Mouse (Mus musculus) intestine, embryonic 14.5 days (tissue): ENCODE results near the gene Tigit. TPM values are rescaled to one million over a fixed set of nuclear protein-coding genes. Genes with fewer than 3 reads are reported as not detected.
A peak's percentile ranks its signal among the peaks of the same experiment; 100 is the strongest.

Experiments used
- ATAC-seq: fragments of 200-750 bp; cut with Nextera tagmentation; replicated peaks from 2 replicates; pipeline ENCODE4 v1.8.0; 2017; ENCODE audit warnings: low read depth, moderate number of reproducible peaks, moderate TSS enrichment, moderate library complexity; ENCODE audit not compliant: low FRiP score, low TSS enrichment
- DNase-seq: peaks from one replicate; pipeline ENCODE4 v3.0.0-alpha.2; 2018; ENCODE audit warnings: low spot score
- H3K27ac ChIP-seq: fragments of 300-500 bp; sonication (generic); 2 replicates; pipeline ENCODE4 v1.5.1; 2014; ENCODE audit warnings: low read depth, mild to moderate bottlenecking, control low read depth
- H3K27me3 ChIP-seq: fragments of 300-500 bp; sonication (generic); replicated peaks from 2 replicates; pipeline ENCODE4 v1.6.1; 2014; ENCODE audit warnings: low read length, control low read depth; ENCODE audit not compliant: control insufficient read depth, insufficient read depth
- H3K36me3 ChIP-seq: fragments of 300-500 bp; sonication (generic); 2 replicates; pipeline ENCODE4 v1.6.1; 2014; ENCODE audit warnings: low read length, control low read depth; ENCODE audit not compliant: control insufficient read depth, insufficient read depth
- H3K4me1 ChIP-seq: fragments of 300-500 bp; sonication (generic); replicated peaks from 2 replicates; pipeline ENCODE4 v1.6.1; 2014; ENCODE audit warnings: low read length, control low read depth, mixed read lengths; ENCODE audit not compliant: control insufficient read depth, insufficient read depth
- H3K4me2 ChIP-seq: fragments of 300-500 bp; sonication (generic); 2 replicates; pipeline ENCODE4 v1.6.1; 2014; ENCODE audit warnings: low read length
- H3K4me3 ChIP-seq: fragments of 300-500 bp; sonication (generic); 2 replicates; pipeline ENCODE4 v1.5.1; 2014; ENCODE audit warnings: low read depth, low read length, control low read depth, mixed read lengths
- H3K9ac ChIP-seq: fragments of 300-500 bp; sonication (generic); 2 replicates; pipeline ENCODE4 v1.6.1; 2014; ENCODE audit warnings: mild to moderate bottlenecking, low read length
- H3K9me3 ChIP-seq: fragments of 300-500 bp; sonication (generic); 2 replicates; pipeline ENCODE4 v1.6.1; 2016; ENCODE audit warnings: low read length, control low read depth; ENCODE audit not compliant: control insufficient read depth
- WGBS: fragments of 180-500 bp; shearing (Covaris S2); extraction: QIAGEN DNeasy Blood & Tissue Kit; methylation state at CpG from one replicate; pipeline ENCODE4 v1.1.7; 2014; 5-methylcytosine and 5-hydroxymethylcytosine counted together
- polyA plus RNA-seq: library from polyadenylated mRNA; unstranded; fragments of >200 nt; fragmentation: Nextera tagmentation; extraction: Ambion mirVana; gene quantifications from 2 replicates; pipeline ENCODE4 v1.2.1, GENCODE M21; 2014

The Tigit gene
- polyA plus RNA-seq, 1 experiment from 2014 or later = not detected

DNA sequence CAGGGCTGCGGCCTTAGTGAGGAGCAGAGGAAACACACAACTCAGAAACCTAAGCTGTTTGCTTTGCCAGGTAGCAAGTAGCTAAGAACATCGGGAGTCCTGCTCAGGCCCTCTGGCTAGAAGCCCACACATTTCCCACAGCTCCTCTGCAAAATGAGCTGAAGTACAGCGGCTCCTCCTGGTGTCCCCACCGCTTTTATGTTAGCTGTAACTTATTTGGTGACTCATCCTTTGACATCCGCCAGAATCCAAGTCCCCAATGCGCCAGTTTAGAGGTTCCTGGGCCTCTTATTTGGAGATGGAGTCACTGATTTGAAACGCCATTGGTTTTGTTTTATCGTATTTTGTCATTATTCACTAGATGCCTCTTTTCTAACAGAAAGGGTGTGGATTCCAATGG lies 36.6 kb upstream of the Tigit start:
- H3K4me1 ChIP-seq = no peaks in the 10 kb centered on the region
- H3K9me3 ChIP-seq = no peaks in the 10 kb centered on the region
- no peak for DNase-seq
- H3K4me3 ChIP-seq = no peak overlapping the region
- 84% methylated on average over 8 of the region's 8 CpGs for WGBS
- no peaks in the 10 kb centered on the region for H3K36me3 ChIP-seq
- ATAC-seq = no peak
- H3K27ac ChIP-seq = no peak overlapping the region
- no peaks in the 10 kb centered on the region for H3K27me3 ChIP-seq
- no peak overlapping the region for H3K9ac ChIP-seq
- no peak overlapping the region for H3K4me2 ChIP-seq

DNA sequence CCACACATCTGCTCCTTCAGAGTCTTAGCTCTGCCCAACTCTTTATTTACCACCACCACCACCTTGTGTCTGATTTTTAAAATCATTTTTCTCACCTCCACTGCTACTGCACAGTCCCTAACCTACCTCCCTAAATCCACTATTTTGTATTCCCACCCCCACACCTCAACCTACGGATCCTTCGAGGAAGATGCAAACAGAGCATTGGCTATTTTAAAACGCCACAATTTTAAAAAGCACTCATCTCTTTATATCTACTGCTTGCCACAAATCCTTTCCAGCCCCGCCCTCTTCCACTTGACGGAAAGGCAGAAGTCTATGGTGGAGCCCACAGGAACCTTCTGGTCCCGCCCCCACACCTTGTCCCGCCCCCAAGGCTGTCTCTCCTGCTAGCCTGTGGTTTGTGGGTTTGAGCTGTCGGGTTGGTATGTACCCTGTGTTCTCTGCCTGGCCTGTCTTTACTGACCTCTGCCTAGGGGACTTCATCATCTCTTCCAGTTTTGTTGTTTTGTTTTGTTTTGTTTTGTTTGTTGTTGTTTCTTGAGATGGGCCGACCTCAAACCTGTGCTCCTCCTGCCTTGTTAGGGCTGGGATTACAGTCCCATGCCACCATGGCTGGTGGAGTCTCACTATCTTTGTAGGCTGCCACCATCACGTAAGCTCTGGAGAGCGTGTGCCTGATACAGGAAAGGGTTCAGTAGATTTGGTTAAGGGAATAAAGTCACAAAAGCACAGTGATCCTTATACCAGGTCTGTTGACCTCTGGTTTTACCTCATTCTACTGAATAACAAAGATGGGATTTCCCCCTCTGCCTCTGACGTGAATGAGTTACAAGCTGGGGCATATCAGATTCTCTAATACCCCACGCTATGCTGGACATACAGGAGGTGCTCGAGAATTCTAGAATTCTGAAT lies 35.0 kb upstream of the Tigit start:
- no peak for DNase-seq
- Histone ChIP-seq H3K27me3 (no peaks in the 10 kb centered on the region), H3K9ac (no peak overlapping the region), H3K9me3 (no peaks in the 10 kb centered on the region), H3K36me3 (no peaks in the 10 kb centered on the region), H3K4me3 (no peak overlapping the region), H3K27ac (no peak overlapping the region), H3K4me2 (no peak overlapping the region), H3K4me1 (no peaks in the 10 kb centered on the region)
- no peak for ATAC-seq
- 73% methylated on average over 14 of the region's 14 CpGs for WGBS

DNA sequence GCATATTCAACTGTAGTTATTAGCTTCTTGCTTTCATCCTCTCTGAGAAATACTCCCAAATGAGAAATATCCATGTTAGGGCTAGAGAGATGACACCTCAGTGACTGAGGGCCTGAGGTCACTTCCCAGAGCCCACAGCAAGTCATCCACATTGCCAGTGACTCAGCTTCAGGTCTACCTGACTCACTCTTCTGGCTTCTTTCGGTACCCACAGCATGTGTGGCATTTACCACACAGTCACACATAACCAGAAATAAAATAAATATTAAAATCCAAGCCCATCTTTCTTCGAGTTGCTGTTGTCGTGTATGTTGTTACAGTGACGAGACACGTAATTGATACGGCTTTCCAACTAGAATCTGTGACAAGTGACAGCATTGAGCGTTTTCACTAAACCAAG lies 33.8 kb upstream of the Tigit start:
- WGBS = 94% methylated on average over 7 of the region's 7 CpGs
- no peaks in the 10 kb centered on the region for H3K9me3 ChIP-seq
- H3K27ac ChIP-seq = no peak overlapping the region
- no peak overlapping the region for H3K4me3 ChIP-seq
- no peaks in the 10 kb centered on the region for H3K36me3 ChIP-seq
- H3K4me1 ChIP-seq = no peaks in the 10 kb centered on the region
- H3K4me2 ChIP-seq = no peak overlapping the region
- no peak for ATAC-seq
- H3K9ac ChIP-seq = no peak overlapping the region
- DNase-seq = no peak
- H3K27me3 ChIP-seq = no peaks in the 10 kb centered on the region

DNA sequence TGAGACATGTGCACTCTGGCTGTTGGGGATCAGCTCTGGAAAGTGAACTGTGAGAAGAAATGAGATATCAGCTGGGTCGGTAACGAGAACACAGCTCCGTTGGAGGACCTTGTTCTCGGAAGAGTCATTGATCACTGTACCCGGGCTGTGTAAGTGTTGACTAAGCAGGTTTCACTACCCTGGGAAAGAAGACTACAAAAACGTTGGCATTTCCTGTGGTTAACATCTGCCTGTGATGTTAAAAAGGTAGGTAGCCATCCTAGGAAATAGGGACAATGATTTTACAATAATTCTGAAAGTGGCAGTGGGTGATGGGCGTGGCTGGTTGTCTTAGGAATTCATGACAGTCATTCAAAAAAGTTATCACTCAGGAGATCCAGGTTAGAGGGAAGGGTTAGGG lies 31.9 kb upstream of the Tigit start:
- DNase-seq (no peak), ATAC-seq (no peak)
- H3K36me3 ChIP-seq = no peaks in the 10 kb centered on the region
- H3K4me1 ChIP-seq = no peaks in the 10 kb centered on the region
- no peaks in the 10 kb centered on the region for H3K9me3 ChIP-seq
- no peak overlapping the region for H3K4me2 ChIP-seq
- H3K9ac ChIP-seq = no peak overlapping the region
- no peak overlapping the region for H3K27ac ChIP-seq
- 80% methylated on average over 7 of the region's 7 CpGs for WGBS
- no peaks in the 10 kb centered on the region for H3K27me3 ChIP-seq
- H3K4me3 ChIP-seq = no peak overlapping the region

DNA sequence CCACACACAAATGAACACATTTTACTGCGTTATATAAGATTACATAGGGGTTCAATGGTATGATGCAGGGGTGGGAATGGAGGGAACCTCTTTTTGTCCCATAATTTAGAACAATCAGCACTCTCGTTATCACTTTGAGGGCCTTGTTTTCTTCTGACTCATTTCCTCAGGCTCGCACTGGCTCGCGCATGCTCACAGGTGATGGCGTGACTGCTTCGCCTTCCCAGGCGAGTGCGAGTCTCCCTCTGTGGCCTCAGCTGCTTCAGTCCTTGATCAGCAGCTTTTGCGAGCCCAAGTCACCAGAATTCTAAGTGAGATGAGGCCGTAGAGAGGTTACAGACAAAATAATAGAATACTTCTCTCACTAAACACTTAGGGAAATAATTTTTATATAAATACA lies 30.2 kb upstream of the Tigit start:
- Histone ChIP-seq H3K36me3 (no peaks in the 10 kb centered on the region), H3K27ac (no peak overlapping the region), H3K9me3 (no peaks in the 10 kb centered on the region), H3K27me3 (no peaks in the 10 kb centered on the region), H3K4me1 (no peaks in the 10 kb centered on the region), H3K4me3 (no peak overlapping the region), H3K9ac (no peak overlapping the region), H3K4me2 (no peak overlapping the region)
- no peak for DNase-seq
- ATAC-seq = no peak
- 88% methylated on average over 11 of the region's 11 CpGs for WGBS

DNA sequence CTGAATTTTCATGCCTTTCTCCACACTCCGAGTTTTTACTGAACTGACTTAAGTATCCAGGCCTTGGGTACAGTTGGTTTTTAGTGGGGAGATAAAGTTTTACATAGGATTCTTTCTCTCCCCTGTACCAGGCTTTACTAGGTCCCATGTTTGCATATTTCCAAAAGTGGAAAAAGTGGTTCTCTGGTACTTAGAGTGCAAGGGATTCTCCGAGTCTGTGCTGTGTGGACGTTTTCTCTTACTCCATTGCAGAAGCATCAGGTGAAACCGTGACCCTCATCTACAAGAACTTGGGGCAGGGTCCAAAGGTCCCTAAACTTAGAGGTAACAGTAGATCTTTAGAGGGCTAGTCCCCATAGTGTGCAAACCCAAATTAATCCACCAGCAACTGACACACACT lies 28.7 kb upstream of the Tigit start:
- ATAC-seq (no peak), DNase-seq (no peak)
- no peaks in the 10 kb centered on the region for H3K9me3 ChIP-seq
- no peak overlapping the region for H3K27ac ChIP-seq
- no peaks in the 10 kb centered on the region for H3K36me3 ChIP-seq
- 93% methylated on average over 4 of the region's 4 CpGs for WGBS
- H3K4me1 ChIP-seq = no peaks in the 10 kb centered on the region
- H3K4me3 ChIP-seq = no peak overlapping the region
- no peak overlapping the region for H3K4me2 ChIP-seq
- H3K27me3 ChIP-seq = no peaks in the 10 kb centered on the region
- no peak overlapping the region for H3K9ac ChIP-seq

DNA sequence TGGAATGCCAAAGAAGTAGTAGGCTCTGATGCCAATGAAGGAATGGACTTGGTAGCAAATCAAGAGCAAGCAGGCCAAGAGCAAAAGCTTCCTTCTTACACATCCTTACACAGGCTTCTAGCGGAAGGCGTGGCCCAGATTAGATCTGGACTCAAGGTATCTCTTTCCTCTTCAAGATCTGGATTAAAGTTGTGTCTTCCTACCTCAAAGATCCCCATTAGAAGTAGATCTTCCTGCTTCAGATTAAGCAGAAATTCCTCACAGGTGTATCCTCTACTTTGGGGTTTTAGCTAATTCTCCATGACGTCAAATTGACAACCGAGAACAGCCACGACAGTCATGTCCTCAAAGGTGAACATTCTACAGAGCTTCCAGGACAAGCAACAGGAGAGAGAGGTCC lies 27.8 kb upstream of the Tigit start:
- Histone ChIP-seq H3K27me3 (no peaks in the 10 kb centered on the region), H3K9me3 (no peaks in the 10 kb centered on the region), H3K4me2 (no peak overlapping the region), H3K36me3 (no peaks in the 10 kb centered on the region), H3K9ac (no peak overlapping the region), H3K4me1 (no peaks in the 10 kb centered on the region), H3K4me3 (no peak overlapping the region), H3K27ac (no peak overlapping the region)
- WGBS = 95% methylated on average over 5 of the region's 5 CpGs
- no peak for ATAC-seq
- no peak for DNase-seq

DNA sequence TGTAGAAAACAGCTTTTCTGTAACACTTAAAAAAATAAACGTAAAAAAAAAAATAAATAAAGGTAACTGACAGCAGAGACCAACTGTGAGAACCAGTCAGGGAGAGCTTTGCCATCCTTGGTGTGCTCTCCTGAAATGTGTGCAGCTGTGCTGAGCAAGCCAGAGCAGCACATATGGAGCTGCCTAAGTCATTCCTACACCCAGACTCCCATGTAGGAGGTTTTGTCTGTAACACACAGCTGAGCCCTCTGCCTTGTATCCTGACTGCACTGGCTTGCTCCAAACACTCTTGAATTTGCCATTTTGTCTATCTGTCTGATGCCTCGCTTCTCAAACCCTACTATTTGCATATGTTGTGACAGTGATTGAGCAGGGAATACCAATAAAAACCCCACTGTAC lies 27.0 kb upstream of the Tigit start:
- Histone ChIP-seq H3K4me2 (no peak overlapping the region), H3K9ac (no peak overlapping the region), H3K27me3 (no peaks in the 10 kb centered on the region), H3K4me3 (no peak overlapping the region), H3K9me3 (no peaks in the 10 kb centered on the region), H3K27ac (no peak overlapping the region), H3K4me1 (no peaks in the 10 kb centered on the region), H3K36me3 (no peaks in the 10 kb centered on the region)
- ATAC-seq = no peak
- DNase-seq = no peak
- 67% methylated on average over 2 of the region's 2 CpGs for WGBS

DNA sequence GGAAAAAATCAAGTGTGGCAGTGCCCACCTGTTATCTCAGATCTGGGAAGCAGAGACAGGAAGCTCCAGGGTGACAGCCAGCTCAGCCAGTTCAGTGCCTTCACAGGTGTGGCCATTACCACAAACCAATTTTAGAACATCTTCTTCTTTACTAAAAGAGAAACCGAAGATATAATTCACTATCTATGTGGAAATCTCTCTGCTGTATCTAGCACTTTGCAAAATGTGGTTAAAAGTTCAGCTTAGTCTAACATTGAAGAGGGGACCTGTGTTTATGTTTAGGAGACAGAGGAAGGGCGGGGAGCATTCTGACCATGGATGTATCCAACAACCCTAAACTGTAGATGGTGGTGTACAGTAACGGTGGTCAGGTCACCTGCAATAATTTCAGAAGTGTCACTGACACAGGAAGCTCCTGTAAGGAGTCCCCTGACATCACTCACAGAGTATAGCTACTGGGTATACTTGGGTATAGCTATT lies 26.3 kb upstream of the Tigit start:
- ATAC-seq (no peak), DNase-seq (peak; percentile 35)
- Histone ChIP-seq H3K27me3 (no peaks in the 10 kb centered on the region), H3K36me3 (no peaks in the 10 kb centered on the region), H3K4me3 (no peak overlapping the region), H3K4me2 (no peak overlapping the region), H3K9me3 (no peaks in the 10 kb centered on the region), H3K9ac (no peak overlapping the region), H3K4me1 (no peaks in the 10 kb centered on the region), H3K27ac (no peak overlapping the region)
- WGBS = 88% methylated on average over 3 of the region's 3 CpGs
